Mouse (Mus musculus): ENCODE results near the gene Syt1. TPM values are rescaled to one million over a fixed set of nuclear protein-coding genes. Genes with fewer than 3 reads are reported as not detected.

Syt1 gene
- polyA plus RNA-seq, 1 experiment from 2014 or later, result 0.08 TPM

- ATAC-seq (ENCODE audit: low read depth), result no peak
These were observed 178.5 kb downstream of the Syt1 start for GRCm38 (mm10) chr10:108832248-108832647.

GRCm38 (mm10) chr10:108831801-108832200 lies 179.0 kb downstream of the Syt1 start:
- DNase-seq (no peak), ATAC-seq (ENCODE audit: low read depth) (no peak)
- Histone ChIP-seq H3K27ac (no peak overlapping the region), H3K4me2 (no peak overlapping the region), H3K4me3 (replicated peaks) (no peak overlapping the region), H3K27me3 (no peaks in the 10 kb centered on the region), H3K4me1 (replicated peaks) (no peaks in the 10 kb centered on the region), H3K9me3 (replicated peaks) (no peaks in the 10 kb centered on the region), H3K36me3 (no peaks in the 10 kb centered on the region), H3K9ac (no peak overlapping the region)
- WGBS (ENCODE audit: insufficient replicate concordance), result 70% methylated on average over 6 of the region's 6 CpGs

More at GRCm38 (mm10) chr10:108832248-108832647, 178.5 kb downstream of the Syt1 start:
- Histone ChIP-seq H3K27ac (no peak overlapping the region), H3K9ac (no peak overlapping the region), H3K9me3 (replicated peaks) (no peaks in the 10 kb centered on the region), H3K4me2 (no peak overlapping the region), H3K4me3 (replicated peaks) (no peak overlapping the region), H3K36me3 (no peaks in the 10 kb centered on the region), H3K27me3 (no peaks in the 10 kb centered on the region), H3K4me1 (replicated peaks) (no peaks in the 10 kb centered on the region)
- DNase-seq, result no peak
- WGBS (ENCODE audit: insufficient replicate concordance), result 74% methylated on average over 6 of the region's 6 CpGs

GRCm38 (mm10) chr10:108822273-108822672 lies 188.5 kb downstream of the Syt1 start:
- WGBS (ENCODE audit: insufficient replicate concordance), result 70% methylated on average over 6 of the region's 6 CpGs
- no peaks in the 10 kb centered on the region for H3K4me1 ChIP-seq (replicated peaks)
- no peak overlapping the region for H3K27ac ChIP-seq
- no peaks in the 10 kb centered on the region for H3K27me3 ChIP-seq
- DNase-seq (no peak), ATAC-seq (ENCODE audit: low read depth) (no peak)
- no peak overlapping the region for H3K4me2 ChIP-seq
- H3K4me3 ChIP-seq (replicated peaks), result no peak overlapping the region
- H3K9ac ChIP-seq, result no peak overlapping the region
- no peaks in the 10 kb centered on the region for H3K36me3 ChIP-seq
- no peaks in the 10 kb centered on the region for H3K9me3 ChIP-seq (replicated peaks)

- WGBS (ENCODE audit: insufficient replicate concordance), result 77% methylated on average over 6 of the region's 6 CpGs
- no peak for ATAC-seq (ENCODE audit: low read depth)
These were observed 195.4 kb downstream of the Syt1 start for GRCm38 (mm10) chr10:108815339-108815738.

GRCm38 (mm10) chr10:108804380-108804779 lies 206.4 kb downstream of the Syt1 start:
- H3K27ac ChIP-seq, result no peak overlapping the region
- H3K36me3 ChIP-seq, result no peaks in the 10 kb centered on the region
- no peak for ATAC-seq (ENCODE audit: low read depth)
- WGBS (ENCODE audit: insufficient replicate concordance), result 38% methylated on average over 1 of the region's 1 CpGs
- H3K27me3 ChIP-seq, result no peaks in the 10 kb centered on the region
- H3K9ac ChIP-seq, result no peak overlapping the region
- H3K9me3 ChIP-seq (replicated peaks), result no peaks in the 10 kb centered on the region
- no peak overlapping the region for H3K4me2 ChIP-seq
- no peak overlapping the region for H3K4me3 ChIP-seq (replicated peaks)
- no peaks in the 10 kb centered on the region for H3K4me1 ChIP-seq (replicated peaks)
- DNase-seq, result no peak

More at GRCm38 (mm10) chr10:108815339-108815738, 195.4 kb downstream of the Syt1 start:
- no peak for DNase-seq
- Histone ChIP-seq H3K9ac (no peak overlapping the region), H3K4me1 (replicated peaks) (no peaks in the 10 kb centered on the region), H3K4me2 (no peak overlapping the region), H3K4me3 (replicated peaks) (no peak overlapping the region), H3K27ac (no peak overlapping the region), H3K36me3 (no peaks in the 10 kb centered on the region), H3K27me3 (no peaks in the 10 kb centered on the region), H3K9me3 (replicated peaks) (0 out of 2 replicates have a peak, but pooled peaks cover 3% of the 10 kb centered on the region)

- no peak overlapping the region for H3K27ac ChIP-seq
- no peaks in the 10 kb centered on the region for H3K27me3 ChIP-seq
- no peak for ATAC-seq (ENCODE audit: low read depth)
- no peak overlapping the region for H3K4me2 ChIP-seq
- no peaks in the 10 kb centered on the region for H3K36me3 ChIP-seq
- H3K4me1 ChIP-seq (replicated peaks), result no peaks in the 10 kb centered on the region
- 68% methylated on average over 7 of the region's 7 CpGs for WGBS (ENCODE audit: insufficient replicate concordance)
- no peaks in the 10 kb centered on the region for H3K9me3 ChIP-seq (replicated peaks)
- no peak overlapping the region for H3K9ac ChIP-seq
- no peak overlapping the region for H3K4me3 ChIP-seq (replicated peaks)
- no peak for DNase-seq
These were observed 210.0 kb downstream of the Syt1 start for GRCm38 (mm10) chr10:108800776-108801175.

- H3K36me3 ChIP-seq, result no peaks in the 10 kb centered on the region
- H3K27ac ChIP-seq, result no peak overlapping the region
- ATAC-seq (ENCODE audit: low read depth) (no peak), DNase-seq (no peak)
- H3K9ac ChIP-seq, result no peak overlapping the region
- no peak overlapping the region for H3K4me2 ChIP-seq
- H3K4me3 ChIP-seq (replicated peaks), result no peak overlapping the region
- H3K4me1 ChIP-seq (replicated peaks), result no peaks in the 10 kb centered on the region
- 67% methylated on average over 4 of the region's 4 CpGs for WGBS (ENCODE audit: insufficient replicate concordance)
- H3K27me3 ChIP-seq, result no peaks in the 10 kb centered on the region
- no peaks in the 10 kb centered on the region for H3K9me3 ChIP-seq (replicated peaks)
These were observed 212.0 kb downstream of the Syt1 start for GRCm38 (mm10) chr10:108798826-108799225.

- Histone ChIP-seq H3K27ac (no peak overlapping the region), H3K9me3 (replicated peaks) (no peaks in the 10 kb centered on the region), H3K36me3 (no peaks in the 10 kb centered on the region), H3K27me3 (no peaks in the 10 kb centered on the region), H3K9ac (no peak overlapping the region), H3K4me3 (replicated peaks) (no peak overlapping the region), H3K4me2 (no peak overlapping the region), H3K4me1 (replicated peaks) (no peaks in the 10 kb centered on the region)
- DNase-seq (no peak), ATAC-seq (ENCODE audit: low read depth) (no peak)
- 65% methylated on average over 5 of the region's 5 CpGs for whole genome bisulfite sequencing (ENCODE audit: insufficient replicate concordance)
These were observed 228.0 kb downstream of the Syt1 start for GRCm38 (mm10) chr10:108782817-108783216.

GRCm38 (mm10) chr10:108780614-108781013 lies 230.2 kb downstream of the Syt1 start:
- ATAC-seq (ENCODE audit: low read depth) (no peak), DNase-seq (no peak)
- Histone ChIP-seq H3K9me3 (replicated peaks) (no peaks in the 10 kb centered on the region), H3K27ac (no peak overlapping the region), H3K4me3 (replicated peaks) (no peak overlapping the region), H3K4me2 (no peak overlapping the region), H3K27me3 (no peaks in the 10 kb centered on the region), H3K4me1 (replicated peaks) (no peaks in the 10 kb centered on the region), H3K9ac (no peak overlapping the region), H3K36me3 (no peaks in the 10 kb centered on the region)
- 60% methylated on average over 3 of the region's 3 CpGs for WGBS (ENCODE audit: insufficient replicate concordance)

- no peak overlapping the region for H3K4me2 ChIP-seq
- H3K4me1 ChIP-seq (replicated peaks), result no peaks in the 10 kb centered on the region
- H3K36me3 ChIP-seq, result no peaks in the 10 kb centered on the region
- no peaks in the 10 kb centered on the region for H3K27me3 ChIP-seq
- DNase-seq, result no peak
- 62% methylated on average over 8 of the region's 8 CpGs for WGBS (ENCODE audit: insufficient replicate concordance)
- H3K9me3 ChIP-seq (replicated peaks), result no peaks in the 10 kb centered on the region
- H3K4me3 ChIP-seq (replicated peaks), result no peak overlapping the region
- no peak overlapping the region for H3K9ac ChIP-seq
- no peak overlapping the region for H3K27ac ChIP-seq
- no peak for ATAC-seq (ENCODE audit: low read depth)
These were observed 234.0 kb downstream of the Syt1 start for GRCm38 (mm10) chr10:108776735-108777134.

- no peak for DNase-seq
- Histone ChIP-seq H3K36me3 (no peaks in the 10 kb centered on the region), H3K27me3 (no peaks in the 10 kb centered on the region), H3K9me3 (replicated peaks) (no peaks in the 10 kb centered on the region), H3K4me2 (no peak overlapping the region), H3K9ac (no peak overlapping the region), H3K4me3 (replicated peaks) (no peak overlapping the region), H3K27ac (no peak overlapping the region), H3K4me1 (replicated peaks) (no peaks in the 10 kb centered on the region)
- no peak for ATAC-seq (ENCODE audit: low read depth)
- WGBS (ENCODE audit: insufficient replicate concordance), result 68% methylated on average over 6 of the region's 6 CpGs
These were observed 239.7 kb downstream of the Syt1 start for GRCm38 (mm10) chr10:108771081-108771480.

- H3K27ac ChIP-seq, result no peak overlapping the region
- no peaks in the 10 kb centered on the region for H3K27me3 ChIP-seq
- H3K9ac ChIP-seq, result no peak overlapping the region
- DNase-seq (no peak), ATAC-seq (ENCODE audit: low read depth) (no peak)
- H3K4me2 ChIP-seq, result no peak overlapping the region
- 0 out of 2 replicates have a peak, but pooled peaks cover 5% of the 10 kb centered on the region for H3K9me3 ChIP-seq (replicated peaks)
- no peaks in the 10 kb centered on the region for H3K36me3 ChIP-seq
- H3K4me3 ChIP-seq (replicated peaks), result no peak overlapping the region
- H3K4me1 ChIP-seq (replicated peaks), result no peaks in the 10 kb centered on the region
These were observed 245.2 kb downstream of the Syt1 start for GRCm38 (mm10) chr10:108765564-108765963.

Measured in liver, embryonic 13.5 days (tissue).